Mouse (Mus musculus) hindbrain, embryonic 15.5 days (tissue): Measurements from ENCODE around the gene Slc25a4. TPM values are rescaled to one million over a fixed set of nuclear protein-coding genes. Genes with fewer than 3 reads are reported as not detected.

ENCODE experiments used
- microRNA-seq: library from miRNA; unstranded; fragments of <30 nt; microRNA quantifications from one replicate; pipeline ENCODE4, GENCODE M21; 2016
- polyA plus RNA-seq: library from polyadenylated mRNA; unstranded; fragments of >200 nt; fragmentation: Nextera tagmentation; extraction: Ambion mirVana; gene quantifications from 2 replicates; pipeline ENCODE4 v1.2.1, GENCODE M21; 2015

The Slc25a4 gene
- polyA plus RNA-seq, 1 experiment from 2014 or later: 933 TPM

Small RNAs within 50 kb of the gene (microRNA-seq; reads per million reads assigned to microRNA genes)
- not detected for gene Gm23812

Other genes with a start within 250 kb of the Slc25a4 start
- gene 1700029J07Rik, start 236.0 kb downstream of the Slc25a4 start, polyA plus RNA-seq: 5.7 and 6.1 TPM in 2 replicates
- 66.9 and 69.8 TPM in 2 replicates for gene Ufsp2, start 235.8 kb downstream of the Slc25a4 start, polyA plus RNA-seq
- gene Lrp2bp, start 212.0 kb downstream of the Slc25a4 start, polyA plus RNA-seq: 0.43 and 0.51 TPM in 2 replicates
- 38.4 and 45.2 TPM in 2 replicates for gene Ankrd37, start 205.6 kb downstream of the Slc25a4 start, polyA plus RNA-seq
- 21.3 and 22.4 TPM in 2 replicates for gene Cfap97, start 59.5 kb downstream of the Slc25a4 start, polyA plus RNA-seq
- 10.9 and 11.2 TPM in 2 replicates for gene Snx25, start 59.1 kb downstream of the Slc25a4 start, polyA plus RNA-seq
- 1.2 and 1.3 TPM in 2 replicates for gene Helt, start 83.4 kb upstream of the Slc25a4 start, polyA plus RNA-seq